Mouse (Mus musculus): ENCODE data around the gene Ssmem1. TPM values are rescaled to one million over a fixed set of nuclear protein-coding genes. Genes with fewer than 3 reads are reported as not detected.

Gene Ssmem1
- polyA plus RNA-seq, 1 experiment from 2014 or later = 0.35 TPM

GRCm38 (mm10) chr6:30538800-30539199 lies 29.2 kb downstream of the Ssmem1 start:
- Histone ChIP-seq H3K9me3 (ENCODE audit: control insufficient read depth, low read length) (no peaks in the 10 kb centered on the region), H3K4me2 (ENCODE audit: low read depth, low read length) (no peak overlapping the region), H3K4me1 (ENCODE audit: control insufficient read depth, insufficient read depth, low read length) (no peaks in the 10 kb centered on the region), H3K36me3 (ENCODE audit: control insufficient read depth, insufficient read depth, low read length) (no peaks in the 10 kb centered on the region), H3K27me3 (ENCODE audit: control insufficient read depth, insufficient read depth, low read length) (no peaks in the 10 kb centered on the region), H3K9ac (replicated peaks; ENCODE audit: low read depth, low read length) (no peak overlapping the region), H3K27ac (ENCODE audit: low read depth, low read length) (no peak overlapping the region), H3K4me3 (ENCODE audit: low read depth, low read length) (no peak overlapping the region)
- ATAC-seq (ENCODE audit: low read depth) = no peak
- WGBS = 86% methylated on average over 5 of the region's 5 CpGs

GRCm38 (mm10) chr6:30541009-30541799 lies 31.6 kb downstream of the Ssmem1 start, which contains the start of gene Cpa2:
Gene Cpa2 (plus strand): TSS chr6:30541582.
- no peak for ATAC-seq (ENCODE audit: low read depth)
- H3K9ac ChIP-seq (replicated peaks; ENCODE audit: low read depth, low read length) = no peak within 1 kb of the TSS
- H3K36me3 ChIP-seq (ENCODE audit: control insufficient read depth, insufficient read depth, low read length) = no peaks in the 10 kb centered on the region
- H3K27ac ChIP-seq (ENCODE audit: low read depth, low read length) = no peak within 1 kb of the TSS
- H3K9me3 ChIP-seq (ENCODE audit: control insufficient read depth, low read length) = no peaks in the 10 kb centered on the region
- H3K4me1 ChIP-seq (ENCODE audit: control insufficient read depth, insufficient read depth, low read length) = peaks cover 5% of the 10 kb centered on the region; the same call in 1 of the 2 replicates
- H3K4me2 ChIP-seq (ENCODE audit: low read depth, low read length) = no peak within 1 kb of the TSS
- WGBS = 74% methylated on average over 11 of the region's 11 CpGs
- H3K27me3 ChIP-seq (ENCODE audit: control insufficient read depth, insufficient read depth, low read length) = no peaks in the 10 kb centered on the region
- H3K4me3 ChIP-seq (ENCODE audit: low read depth, low read length) = no peak within 1 kb of the TSS

- Histone ChIP-seq H3K4me1 (ENCODE audit: control insufficient read depth, insufficient read depth, low read length) (peaks cover 10% of the 10 kb centered on the region), H3K36me3 (ENCODE audit: control insufficient read depth, insufficient read depth, low read length) (no peaks in the 10 kb centered on the region), H3K4me2 (ENCODE audit: low read depth, low read length) (no peak overlapping the region), H3K9me3 (ENCODE audit: control insufficient read depth, low read length) (no peaks in the 10 kb centered on the region), H3K27ac (ENCODE audit: low read depth, low read length) (no peak overlapping the region), H3K27me3 (ENCODE audit: control insufficient read depth, insufficient read depth, low read length) (no peaks in the 10 kb centered on the region), H3K4me3 (ENCODE audit: low read depth, low read length) (no peak overlapping the region), H3K9ac (replicated peaks; ENCODE audit: low read depth, low read length) (no peak overlapping the region)
- WGBS = 89% methylated on average over 6 of the region's 6 CpGs
- no peak for ATAC-seq (ENCODE audit: low read depth)
Observed at GRCm38 (mm10) chr6:30542277-30542676, 32.6 kb downstream of the Ssmem1 start.

GRCm38 (mm10) chr6:30543077-30543476 lies 33.4 kb downstream of the Ssmem1 start:
- Histone ChIP-seq H3K27ac (ENCODE audit: low read depth, low read length) (no peak overlapping the region), H3K27me3 (ENCODE audit: control insufficient read depth, insufficient read depth, low read length) (no peaks in the 10 kb centered on the region), H3K9me3 (ENCODE audit: control insufficient read depth, low read length) (no peaks in the 10 kb centered on the region), H3K4me3 (ENCODE audit: low read depth, low read length) (no peak overlapping the region), H3K4me1 (ENCODE audit: control insufficient read depth, insufficient read depth, low read length) (peaks cover 14% of the 10 kb centered on the region), H3K36me3 (ENCODE audit: control insufficient read depth, insufficient read depth, low read length) (no peaks in the 10 kb centered on the region), H3K9ac (replicated peaks; ENCODE audit: low read depth, low read length) (no peak overlapping the region), H3K4me2 (ENCODE audit: low read depth, low read length) (no peak overlapping the region)
- WGBS = 50% methylated on average over 12 of the region's 12 CpGs
- no peak for ATAC-seq (ENCODE audit: low read depth)

- Histone ChIP-seq H3K9me3 (ENCODE audit: control insufficient read depth, low read length) (no peaks in the 10 kb centered on the region), H3K27ac (ENCODE audit: low read depth, low read length) (no peak overlapping the region), H3K4me2 (ENCODE audit: low read depth, low read length) (no peak overlapping the region), H3K9ac (replicated peaks; ENCODE audit: low read depth, low read length) (no peak overlapping the region), H3K36me3 (ENCODE audit: control insufficient read depth, insufficient read depth, low read length) (no peaks in the 10 kb centered on the region), H3K4me3 (ENCODE audit: low read depth, low read length) (no peak overlapping the region), H3K4me1 (ENCODE audit: control insufficient read depth, insufficient read depth, low read length) (peaks cover 14% of the 10 kb centered on the region), H3K27me3 (ENCODE audit: control insufficient read depth, insufficient read depth, low read length) (no peaks in the 10 kb centered on the region)
- 16% methylated on average over 8 of the region's 8 CpGs for WGBS
- no peak for ATAC-seq (ENCODE audit: low read depth)
Observed at GRCm38 (mm10) chr6:30543851-30544250, 34.2 kb downstream of the Ssmem1 start.

- H3K27ac ChIP-seq (ENCODE audit: low read depth, low read length) = peak overlapping the region; percentile 84
- no peaks in the 10 kb centered on the region for H3K9me3 ChIP-seq (ENCODE audit: control insufficient read depth, low read length)
- H3K27me3 ChIP-seq (ENCODE audit: control insufficient read depth, insufficient read depth, low read length) = no peaks in the 10 kb centered on the region
- WGBS = 75% methylated on average over 7 of the region's 7 CpGs
- peaks cover 19% of the 10 kb centered on the region for H3K4me1 ChIP-seq (ENCODE audit: control insufficient read depth, insufficient read depth, low read length)
- no peak overlapping the region for H3K9ac ChIP-seq (replicated peaks; ENCODE audit: low read depth, low read length)
- no peaks in the 10 kb centered on the region for H3K36me3 ChIP-seq (ENCODE audit: control insufficient read depth, insufficient read depth, low read length)
- H3K4me2 ChIP-seq (ENCODE audit: low read depth, low read length) = no peak overlapping the region
- no peak overlapping the region for H3K4me3 ChIP-seq (ENCODE audit: low read depth, low read length)
- no peak for ATAC-seq (ENCODE audit: low read depth)
Observed at GRCm38 (mm10) chr6:30545689-30546088, 36.0 kb downstream of the Ssmem1 start.

- Histone ChIP-seq H3K4me2 (ENCODE audit: low read depth, low read length) (peak overlapping the region; percentile 42), H3K9me3 (ENCODE audit: control insufficient read depth, low read length) (0 out of 2 replicates have a peak, but pooled peaks cover 3% of the 10 kb centered on the region), H3K4me1 (ENCODE audit: control insufficient read depth, insufficient read depth, low read length) (peaks cover 19% of the 10 kb centered on the region), H3K27me3 (ENCODE audit: control insufficient read depth, insufficient read depth, low read length) (no peaks in the 10 kb centered on the region), H3K9ac (replicated peaks; ENCODE audit: low read depth, low read length) (peak overlapping the region; percentile 41), H3K4me3 (ENCODE audit: low read depth, low read length) (peak overlapping the region; percentile 2; the same call in 1 of the 2 replicates), H3K36me3 (ENCODE audit: control insufficient read depth, insufficient read depth, low read length) (no peaks in the 10 kb centered on the region), H3K27ac (ENCODE audit: low read depth, low read length) (peak overlapping the region; percentile 84)
- peak; percentile 70 for ATAC-seq (ENCODE audit: low read depth)
- WGBS = 8% methylated on average over 17 of the region's 17 CpGs
Observed at GRCm38 (mm10) chr6:30546571-30547273, 37.1 kb downstream of the Ssmem1 start.

GRCm38 (mm10) chr6:30547274-30547645 lies 37.6 kb downstream of the Ssmem1 start:
- H3K27ac ChIP-seq (ENCODE audit: low read depth, low read length) = peak overlapping the region; percentile 84
- 0% methylated on average over 16 of the region's 17 CpGs for WGBS
- H3K9me3 ChIP-seq (ENCODE audit: control insufficient read depth, low read length) = 0 out of 2 replicates have a peak, but pooled peaks cover 3% of the 10 kb centered on the region
- no peaks in the 10 kb centered on the region for H3K36me3 ChIP-seq (ENCODE audit: control insufficient read depth, insufficient read depth, low read length)
- peaks cover 22% of the 10 kb centered on the region for H3K4me1 ChIP-seq (ENCODE audit: control insufficient read depth, insufficient read depth, low read length)
- H3K4me3 ChIP-seq (ENCODE audit: low read depth, low read length) = peak overlapping the region; percentile 2; the same call in 1 of the 2 replicates
- peak overlapping the region; percentile 41 for H3K9ac ChIP-seq (replicated peaks; ENCODE audit: low read depth, low read length)
- ATAC-seq (ENCODE audit: low read depth) = peak; percentile 66
- H3K4me2 ChIP-seq (ENCODE audit: low read depth, low read length) = peak overlapping the region; percentile 42
- H3K27me3 ChIP-seq (ENCODE audit: control insufficient read depth, insufficient read depth, low read length) = no peaks in the 10 kb centered on the region

Measured in neural tube, embryonic 14.5 days (tissue).